Mouse (Mus musculus) adrenal gland, adult 8-10 months (tissue): Measurements from ENCODE around the gene Lmbr1. TPM values are rescaled to one million over a fixed set of nuclear protein-coding genes. Genes with fewer than 3 reads are reported as not detected.
A peak's percentile ranks its signal among the peaks of the same experiment; 100 is the strongest.

Experiments
- DNase-seq: peaks from one replicate; pipeline ENCODE4 v3.0.0; 2022
- microRNA-seq, 2 experiments: library from miRNA; unstranded; fragments of <30 nt; microRNA quantifications; one replicate each; pipeline ENCODE4 v1.2.0; 2022
- total RNA-seq, 4 experiments: library from RNA; stranded (reverse); gene quantifications; 2 replicates each; pipeline ENCODE4 v1.2.4; 2022

Gene Lmbr1
- total RNA-seq, 4 experiments from 2014 or later: 9.7 to 15.2 (median 11.7) TPM

DNA sequence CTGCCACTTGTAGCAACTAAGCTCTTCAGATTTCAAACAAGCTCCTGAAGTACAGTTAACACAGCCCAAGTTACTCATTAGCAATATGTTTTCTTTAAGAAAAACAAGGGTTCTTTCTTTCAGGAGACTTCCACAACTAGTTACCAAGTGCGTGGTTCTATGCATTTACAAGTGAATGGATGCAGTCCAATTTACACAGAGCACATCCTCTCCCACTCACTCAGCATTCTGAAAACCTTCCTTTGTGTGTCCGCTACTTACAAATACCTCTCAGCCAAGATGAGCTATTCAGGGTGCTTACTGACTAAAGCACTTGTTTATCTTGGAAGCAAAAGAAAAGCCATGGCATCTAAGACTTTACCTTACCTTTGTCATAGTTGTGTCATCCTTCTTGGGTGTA, 124.3 kb downstream of the Lmbr1 start:
- DNase-seq: no peak

DNA sequence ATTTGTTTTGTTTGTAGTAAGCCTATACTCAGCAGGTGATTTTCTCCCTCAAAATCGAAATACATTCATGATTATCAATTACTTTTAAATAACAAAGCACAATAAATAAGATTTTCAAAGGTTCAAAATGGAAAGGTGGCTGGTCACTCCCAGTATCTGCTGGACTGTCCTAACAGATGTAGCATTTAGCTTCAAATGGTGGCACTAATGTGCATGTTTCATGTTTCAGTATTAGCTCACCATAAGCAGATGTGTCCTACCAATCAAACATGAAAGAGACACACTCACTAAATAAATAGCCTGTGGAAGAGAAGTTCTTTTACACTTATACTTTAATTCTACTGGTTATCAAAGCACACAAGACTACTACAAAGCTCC, 126.7 kb downstream of the Lmbr1 start:
- DNase-seq: no peak

DNA sequence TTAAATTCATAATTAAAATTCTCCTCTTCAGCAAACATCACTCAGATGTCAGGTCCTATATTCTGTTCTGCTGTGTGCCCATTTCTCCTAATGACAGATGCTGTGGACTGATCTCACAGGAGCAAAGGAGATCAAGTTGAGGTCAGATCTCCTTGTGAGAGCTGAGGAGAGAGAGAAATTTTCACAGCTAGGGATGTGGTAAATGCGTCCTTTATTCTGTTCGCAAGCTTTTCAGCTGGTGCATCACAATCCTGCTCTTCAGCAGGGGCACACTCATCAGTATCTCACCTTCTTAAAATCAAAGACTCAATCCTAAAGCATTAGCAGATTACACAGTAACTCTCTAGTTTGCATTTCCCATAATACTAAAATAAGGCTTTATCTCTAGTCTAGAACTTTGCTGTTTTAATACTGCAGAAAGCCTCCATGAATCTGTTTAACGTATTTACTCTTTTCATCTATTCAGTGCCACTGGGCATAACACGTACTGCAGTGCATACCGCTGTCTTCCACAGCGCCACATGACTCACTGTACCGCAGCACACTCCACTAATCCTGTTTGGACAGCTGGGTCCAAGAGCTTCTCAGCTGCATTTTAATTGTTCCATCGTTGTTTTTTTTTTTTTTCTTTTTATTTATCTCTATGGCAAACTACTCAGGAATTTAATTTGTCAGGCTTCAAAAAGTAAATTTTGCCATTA, 127.2 kb downstream of the Lmbr1 start:
- DNase-seq: no peak

DNA sequence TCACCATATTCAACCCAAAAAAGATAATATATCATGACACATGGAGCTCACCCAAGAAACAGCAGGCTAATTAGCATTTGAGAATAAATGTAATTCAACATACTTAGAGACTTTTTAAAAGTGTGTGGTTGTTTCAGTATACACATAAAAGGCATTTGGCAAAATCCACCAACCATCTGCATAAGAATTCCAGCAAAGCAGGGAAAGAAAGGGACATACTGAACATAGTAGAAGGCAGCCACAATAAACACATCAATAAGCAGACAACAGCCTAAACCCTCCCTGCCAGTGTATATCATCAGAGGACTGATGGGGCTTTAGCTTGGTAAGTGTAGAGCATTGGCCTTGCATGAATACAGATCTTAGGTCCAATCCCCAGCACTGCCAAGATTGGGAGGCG, 133.4 kb downstream of the Lmbr1 start:
- no peak for DNase-seq

DNA sequence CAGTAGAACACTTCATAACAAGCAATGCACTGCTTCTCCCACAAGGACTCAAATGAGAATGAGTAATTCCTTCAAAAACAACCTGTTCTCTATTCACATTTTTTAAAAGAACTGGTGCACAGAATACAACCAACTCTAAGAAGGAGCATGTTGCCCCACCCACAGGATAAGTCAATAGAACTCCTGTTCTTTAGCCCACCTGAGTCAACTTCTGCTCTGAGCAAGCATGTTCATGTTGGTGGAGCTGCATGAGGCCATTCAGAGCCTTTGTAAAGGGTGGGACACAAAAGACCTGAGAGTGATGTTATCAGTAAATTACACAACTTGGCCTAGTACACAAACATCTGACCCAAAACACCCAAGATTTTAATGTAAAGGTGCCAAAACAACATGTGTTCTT, 139.8 kb downstream of the Lmbr1 start:
- DNase-seq: no peak

DNA sequence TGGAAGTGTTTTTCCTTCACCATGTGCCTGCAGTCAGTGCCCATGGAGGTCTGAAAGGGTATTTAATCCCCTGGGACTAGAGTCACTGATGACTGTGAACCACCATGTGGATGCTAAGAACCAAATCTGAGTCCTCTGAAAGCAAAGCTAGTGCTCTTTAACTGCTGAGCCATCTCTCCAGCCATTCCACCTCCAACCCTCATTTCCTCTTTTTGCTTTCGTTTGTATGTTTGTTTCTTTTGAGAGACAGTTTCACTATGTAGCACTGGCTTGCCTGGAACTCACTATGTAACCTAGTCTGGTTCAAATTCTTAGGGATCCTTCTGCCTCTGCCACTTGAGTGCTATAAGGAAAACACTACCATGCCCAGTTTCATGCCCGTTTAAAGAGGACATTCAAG, 147.7 kb downstream of the Lmbr1 start:
- no peak for DNase-seq

DNA sequence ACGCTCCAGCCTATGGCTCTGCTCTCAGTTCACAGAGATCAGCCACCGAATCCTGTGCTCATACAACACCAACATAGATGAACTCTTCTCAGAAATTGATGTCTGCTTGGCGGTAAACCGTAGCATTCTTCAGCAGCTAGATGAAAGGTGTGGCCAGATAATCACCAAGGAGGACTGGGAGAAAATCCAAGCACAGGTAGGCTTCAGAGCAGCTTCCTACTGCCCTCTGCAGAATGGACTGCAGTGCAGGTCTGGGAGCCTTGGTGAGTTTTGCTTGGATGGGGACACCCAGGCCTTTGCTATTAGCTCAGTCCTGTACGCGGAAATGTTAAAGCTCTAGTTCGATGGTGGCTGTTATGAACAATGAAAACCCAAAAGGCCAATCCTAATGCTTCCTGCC, 154.1 kb downstream of the Lmbr1 start:
- no peak for DNase-seq

DNA sequence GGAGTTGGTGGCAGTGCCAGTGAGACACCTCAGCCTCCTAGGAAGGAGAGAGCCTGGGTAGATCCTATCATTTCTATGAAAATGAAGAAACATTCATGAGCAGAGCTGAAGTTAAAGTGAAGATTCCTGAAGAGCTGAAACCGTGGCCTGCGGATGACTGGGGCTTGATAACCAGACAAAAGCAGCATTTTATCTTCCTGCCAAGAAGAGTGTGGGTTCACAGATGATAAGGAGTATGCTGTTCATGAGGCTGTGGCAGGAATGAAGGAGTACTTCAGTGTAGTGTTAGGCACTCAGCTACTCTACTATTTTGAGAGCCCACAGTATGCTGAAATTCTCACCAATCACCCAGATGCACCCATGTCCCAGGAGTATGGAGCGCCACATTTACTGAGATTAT, 160.2 kb downstream of the Lmbr1 start:
- no peak for DNase-seq

DNA sequence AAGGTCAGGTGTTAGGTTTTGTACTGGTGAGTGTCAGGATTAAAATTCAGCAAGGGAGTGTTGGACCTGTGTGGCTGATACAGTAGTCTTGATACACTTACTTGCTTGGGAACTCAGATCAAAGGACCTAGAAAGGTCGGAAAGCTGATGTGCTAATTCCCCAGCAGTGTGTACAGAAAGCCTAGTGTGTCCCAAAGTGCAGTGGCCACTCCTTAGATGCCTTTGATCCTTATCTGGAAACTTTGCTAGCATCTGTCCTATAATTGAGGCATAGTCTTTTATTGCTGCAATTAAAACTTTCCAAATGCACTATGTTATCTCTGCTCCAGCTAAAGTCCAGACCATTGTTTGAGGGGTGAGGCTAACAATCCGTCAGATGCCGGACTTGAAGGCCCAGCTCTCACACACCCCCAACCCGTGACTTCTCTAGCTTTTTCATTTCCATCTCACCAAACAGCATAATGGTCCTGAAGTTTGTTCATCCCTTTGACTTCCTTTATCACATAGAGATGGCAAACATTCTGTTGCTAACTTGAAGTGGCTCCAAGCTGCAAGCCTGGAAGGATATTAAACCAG, 166.1 kb downstream of the Lmbr1 start:
- no peak for DNase-seq

DNA sequence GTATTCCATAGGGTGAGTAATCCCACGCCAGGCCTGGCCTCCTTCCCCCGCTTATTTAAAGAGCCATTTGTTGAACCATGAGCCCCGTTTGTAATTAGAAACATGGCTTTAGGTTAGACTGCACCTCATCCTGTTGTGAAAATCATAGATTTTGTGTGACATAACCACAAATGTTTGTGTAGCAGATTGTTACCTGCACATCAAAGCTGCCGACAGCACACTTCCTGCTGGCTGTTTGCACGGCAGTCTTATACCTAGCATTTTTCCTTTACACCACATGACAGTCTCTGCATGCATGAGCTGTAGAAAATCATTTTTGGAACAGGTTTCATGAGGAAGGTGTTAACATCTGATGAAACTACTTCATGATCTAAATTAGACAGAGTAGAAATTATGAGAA, 172.5 kb downstream of the Lmbr1 start:
- DNase-seq: no peak

DNA sequence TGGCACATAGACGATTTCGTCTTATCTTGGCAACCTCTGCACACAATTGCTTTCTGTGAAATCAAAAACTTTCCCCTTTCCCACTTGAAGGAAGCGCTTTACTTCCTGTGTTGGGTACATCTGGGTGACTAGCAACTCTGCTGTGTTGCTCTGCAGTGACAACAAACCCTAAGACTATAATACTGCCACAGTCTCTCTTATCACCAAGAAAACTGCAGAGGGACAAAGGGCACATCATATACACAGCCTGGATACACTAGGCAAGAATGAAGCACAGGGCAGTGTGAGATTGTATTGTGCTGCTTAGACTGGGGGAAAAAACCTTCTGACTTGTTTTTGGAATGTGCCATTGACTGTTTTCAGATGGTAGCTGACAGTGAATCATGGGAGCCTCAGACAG, 178.3 kb downstream of the Lmbr1 start:
- DNase-seq: no peak

DNA sequence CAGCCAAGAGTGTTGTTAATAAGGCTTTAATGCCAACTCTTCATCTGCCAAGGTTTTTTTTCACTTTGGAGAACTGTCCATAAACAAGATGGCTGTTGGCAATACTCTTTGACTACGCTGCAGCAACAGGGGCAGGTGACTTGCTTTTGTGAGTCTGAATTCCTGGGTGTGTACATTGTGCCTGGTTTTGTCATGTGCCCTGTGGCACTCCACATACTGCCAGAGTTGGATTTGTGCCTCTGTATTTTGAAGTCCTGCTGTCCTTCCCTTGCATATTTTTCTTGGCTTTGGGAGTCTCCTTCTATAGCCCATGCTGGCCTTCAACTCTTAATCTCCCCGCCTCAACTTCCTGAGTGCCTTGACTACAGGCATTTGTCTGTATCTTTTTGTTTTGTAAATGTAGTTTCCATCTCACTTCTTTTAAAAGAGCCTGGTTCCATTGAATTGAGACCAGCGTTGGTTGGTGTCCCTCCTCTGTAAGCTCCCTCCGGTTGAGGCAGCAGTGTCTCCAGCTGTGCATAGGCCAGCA, 179.2 kb downstream of the Lmbr1 start:
- no peak for DNase-seq

DNA sequence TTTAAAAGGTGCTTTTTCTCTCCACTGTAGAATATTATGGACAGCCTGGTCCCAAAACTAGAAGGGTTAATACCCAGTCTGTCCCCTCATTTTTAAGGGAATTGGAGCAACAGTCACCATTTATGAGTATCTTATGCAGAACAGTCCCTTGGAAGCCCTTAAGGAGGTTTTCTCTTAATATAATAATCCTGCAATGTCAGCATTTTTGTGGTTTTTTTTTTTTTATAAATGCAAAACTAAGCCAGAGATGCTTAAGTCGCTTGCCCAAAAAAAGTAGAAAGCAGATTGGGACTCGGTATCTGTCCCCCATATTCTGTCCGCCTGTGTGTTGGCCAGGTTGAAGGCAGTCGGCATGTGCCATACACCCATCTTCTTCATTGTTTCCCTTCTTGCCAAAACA, 181.0 kb downstream of the Lmbr1 start:
- no peak for DNase-seq

DNA sequence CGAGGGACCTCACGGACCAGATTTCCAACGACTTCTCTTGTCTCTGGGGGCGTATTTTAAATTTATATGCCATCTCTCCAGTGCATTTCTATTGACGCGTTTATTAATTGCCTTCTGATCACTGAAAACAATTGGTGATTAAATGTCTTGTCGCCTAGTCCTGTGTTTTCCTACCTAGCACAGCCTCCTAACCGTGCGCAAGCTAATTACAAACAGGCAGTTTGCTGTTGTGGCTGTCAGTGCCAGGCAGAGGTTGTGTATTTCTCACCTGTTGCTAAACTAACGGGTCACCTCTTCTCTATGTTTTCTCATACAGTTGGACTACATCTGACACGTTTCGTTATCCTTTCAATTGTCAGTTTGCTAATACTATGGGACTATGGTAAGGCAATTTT, 181.9 kb downstream of the Lmbr1 start:
- DNase-seq: no peak

DNA sequence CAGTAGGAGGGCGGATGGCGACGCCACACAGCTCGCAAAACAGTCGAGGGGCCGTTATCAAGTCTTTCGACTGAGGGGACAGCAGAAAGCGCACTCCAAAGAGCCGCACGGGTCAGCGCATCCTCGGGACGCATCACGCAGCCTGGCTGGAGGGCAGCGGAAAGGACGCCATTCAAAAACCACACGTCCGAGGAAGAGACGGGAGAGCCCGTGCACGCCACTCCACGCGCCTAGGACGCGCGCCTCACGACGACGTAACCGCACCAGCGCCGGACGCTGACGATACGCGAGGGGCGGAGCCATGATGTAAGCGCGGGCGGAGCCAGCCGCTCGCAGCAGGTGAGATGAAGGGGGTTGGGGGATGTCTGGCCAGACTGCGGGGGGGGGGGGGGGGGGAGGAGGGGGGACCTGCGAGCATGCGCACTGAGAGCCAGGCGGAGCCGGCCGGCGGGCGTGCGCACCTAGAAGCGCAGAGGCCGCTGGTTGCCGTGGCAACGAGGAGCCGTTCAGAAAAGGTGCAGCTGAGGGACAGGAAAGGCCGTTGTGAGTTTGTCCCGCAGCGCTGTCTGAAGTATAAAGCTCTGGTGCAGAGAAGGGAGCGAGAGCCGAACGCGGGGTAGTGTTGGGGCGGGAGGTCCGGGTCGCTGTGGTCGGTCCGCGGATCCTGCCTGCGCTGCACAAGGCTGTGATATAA, 182.5 kb downstream of the Lmbr1 start, which contains the start of gene Rnf32:
TSS of gene Rnf32 (plus strand) at position 423 of the 694 bp plus-strand sequence.
- peak; percentile 81 for DNase-seq

DNA sequence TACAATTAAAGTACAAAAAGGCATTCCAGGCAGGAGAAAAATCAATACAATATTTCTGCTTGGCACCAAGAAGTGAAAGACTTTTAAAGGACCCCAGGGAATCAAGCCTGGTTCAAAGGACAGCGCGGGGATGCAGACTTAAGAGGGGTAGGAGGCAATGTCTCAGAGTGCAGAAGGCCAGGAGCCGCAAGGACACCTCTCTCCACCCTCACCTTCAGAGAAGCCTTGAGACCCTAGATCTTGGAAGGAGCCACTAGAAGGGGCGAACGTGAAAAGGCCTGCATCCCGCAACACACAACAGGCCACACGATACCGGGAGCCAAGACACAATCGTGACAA, 183.0 kb downstream of the Lmbr1 start:
- DNase-seq: no peak

DNA sequence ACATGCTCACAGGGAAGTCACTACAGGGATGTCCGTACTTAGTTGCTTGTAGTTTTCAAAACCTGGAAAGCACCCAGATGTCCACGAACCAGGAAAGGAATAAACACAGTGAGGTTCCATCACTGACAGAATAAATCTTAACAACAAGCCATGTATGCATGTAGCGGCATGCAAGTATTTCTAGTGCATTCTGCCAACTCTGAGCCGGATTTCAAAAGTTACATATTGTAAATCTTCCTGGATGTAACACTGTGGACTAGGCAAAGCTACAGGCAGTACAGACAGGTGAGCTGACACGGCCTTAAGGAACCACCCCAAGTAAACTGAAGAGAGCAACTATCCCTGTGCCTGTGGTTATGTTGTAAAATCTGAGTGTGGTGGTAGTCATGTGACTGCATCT, 191.4 kb downstream of the Lmbr1 start:
- DNase-seq: no peak

Small RNAs within 50 kb of the gene (microRNA-seq; reads per million reads assigned to microRNA genes)
- 0 reads per million in 2 experiments for gene Gm23801

Other genes starting within 250 kb of the Lmbr1 start
- gene Rnf32, start 182.4 kb downstream of the Lmbr1 start, total RNA-seq: 10 to 100 TPM in 2 of 4 experiments, 1 to 10 TPM in 2; 4.2 to 13.5 (median 9.5) TPM
- gene Nom1, start 56.3 kb upstream of the Lmbr1 start, total RNA-seq: 10 to 100 TPM; 36.1 to 44.6 (median 39.2) TPM
- not detected for gene Mnx1, start 100.1 kb upstream of the Lmbr1 start, total RNA-seq
- 10 to 100 TPM; 52.5 to 67.8 (median 58.2) TPM for gene Ube3c, start 190.9 kb upstream of the Lmbr1 start, total RNA-seq